Mouse (Mus musculus) lung, embryonic 14.5 days (tissue): ENCODE results near the gene Tbc1d10c. TPM values are rescaled to one million over a fixed set of nuclear protein-coding genes. Genes with fewer than 3 reads are reported as not detected.

Experiments used
- ATAC-seq: fragments of 200-750 bp; cut with Nextera tagmentation; 2 replicates; pipeline ENCODE4 v1.8.0; 2017; ENCODE audit warnings: mild to moderate bottlenecking, moderate TSS enrichment, moderate library complexity; ENCODE audit not compliant: insufficient read depth
- DNase-seq: peaks from one replicate; pipeline ENCODE4 v3.0.0-alpha.2; 2015
- H3K27ac ChIP-seq: fragments of 300-500 bp; sonication (generic); 2 replicates; pipeline ENCODE4 v1.5.1; 2014; ENCODE audit warnings: low read depth, mild to moderate bottlenecking, moderate library complexity
- H3K27me3 ChIP-seq: fragments of 300-500 bp; sonication (generic); 2 replicates; pipeline ENCODE4 v1.6.1; 2014; ENCODE audit warnings: low read length, control low read depth; ENCODE audit not compliant: insufficient read depth
- H3K36me3 ChIP-seq: fragments of 300-500 bp; sonication (generic); 2 replicates; pipeline ENCODE4 v1.6.1; 2014; ENCODE audit warnings: control low read depth; ENCODE audit not compliant: insufficient read depth
- H3K4me1 ChIP-seq: fragments of 300-500 bp; sonication (generic); 2 replicates; pipeline ENCODE4 v1.6.1; 2014; ENCODE audit warnings: antibody characterized with exemption, control low read depth; ENCODE audit not compliant: insufficient read depth
- H3K4me2 ChIP-seq: fragments of 300-500 bp; sonication (generic); 2 replicates; pipeline ENCODE4 v1.6.1; 2014; ENCODE audit warnings: mild to moderate bottlenecking
- H3K4me3 ChIP-seq: fragments of 300-500 bp; sonication (generic); 2 replicates; pipeline ENCODE4 v1.5.1; 2014; ENCODE audit warnings: low read depth, low read length
- H3K9ac ChIP-seq: fragments of 300-500 bp; sonication (generic); 2 replicates; pipeline ENCODE4 v1.6.1; 2014
- H3K9me3 ChIP-seq: fragments of 300-500 bp; sonication (generic); 2 replicates; pipeline ENCODE4 v1.6.1; 2016; ENCODE audit warnings: low read depth, low read length, control low read depth
- CTCF ChIP-seq: IDR thresholded peaks from 2 replicates; pipeline ENCODE4 v1.5.1; 2016; ENCODE audit warnings: antibody characterized with exemption, low read depth
- WGBS: fragments of 180-500 bp; shearing (Covaris S2); extraction: QIAGEN DNeasy Blood & Tissue Kit; methylation state at CpG from one replicate; pipeline ENCODE4 v1.1.7; 2014; 5-methylcytosine and 5-hydroxymethylcytosine counted together
- polyA plus RNA-seq: library from polyadenylated mRNA; unstranded; fragments of >200 nt; fragmentation: Nextera tagmentation; extraction: Ambion mirVana; gene quantifications from 2 replicates; pipeline ENCODE4 v1.2.1, GENCODE M21; 2014

Gene Tbc1d10c
- polyA plus RNA-seq, 1 experiment from 2014 or later: 2.4 TPM

- Histone ChIP-seq H3K9ac (peak overlapping the region; percentile 95), H3K27me3 (no peaks in the 10 kb centered on the region), H3K36me3 (peaks cover 45% of the 10 kb centered on the region), H3K9me3 (no peaks in the 10 kb centered on the region), H3K4me3 (peak overlapping the region; percentile 96), H3K4me1 (peaks cover 11% of the 10 kb centered on the region), H3K27ac (peak overlapping the region; percentile 90), H3K4me2 (peak overlapping the region; percentile 98)
- peak; percentile 45 for DNase-seq
- no peak for TF ChIP-seq CTCF
- WGBS: 1% methylated on average over 51 of the region's 52 CpGs
- peak; percentile 62 for ATAC-seq
These were observed 1.3 kb upstream of the Tbc1d10c start for GRCm38 (mm10) chr19:4192251-4192985.

GRCm38 (mm10) chr19:4191528-4192250 is 605 bp upstream of the Tbc1d10c start, which contains the start of gene Ppp1ca:
Gene Ppp1ca (plus strand): TSS chr19:4192065.
- TF ChIP-seq CTCF: peak; percentile 74
- H3K36me3 ChIP-seq: peaks cover 37% of the 10 kb centered on the region

GRCm38 (mm10) chr19:4189051-4189620 is 1.9 kb downstream of the Tbc1d10c start:
- WGBS: 83% methylated on average over 12 of the region's 12 CpGs

More at GRCm38 (mm10) chr19:4191528-4192250, 605 bp upstream of the Tbc1d10c start, which contains the start of gene Ppp1ca:
- ATAC-seq: peak; percentile 93
- H3K9ac ChIP-seq: peak within 1 kb of the TSS; percentile 95
- peak within 1 kb of the TSS; percentile 98 for H3K4me2 ChIP-seq
- peak within 1 kb of the TSS; percentile 90 for H3K27ac ChIP-seq
- no peaks in the 10 kb centered on the region for H3K9me3 ChIP-seq
- H3K4me3 ChIP-seq: peak within 1 kb of the TSS; percentile 96
- DNase-seq: peak; percentile 97
- 4% methylated on average over 44 of the region's 47 CpGs for WGBS
- peaks cover 11% of the 10 kb centered on the region for H3K4me1 ChIP-seq
- no peaks in the 10 kb centered on the region for H3K27me3 ChIP-seq

GRCm38 (mm10) chr19:4187303-4187702 is 3.8 kb downstream of the Tbc1d10c start:
- TF ChIP-seq CTCF: no peak
- H3K9me3 ChIP-seq: no peaks in the 10 kb centered on the region
- H3K27me3 ChIP-seq: no peaks in the 10 kb centered on the region
- no peak overlapping the region for H3K4me2 ChIP-seq
- H3K27ac ChIP-seq: no peak overlapping the region
- H3K4me1 ChIP-seq: peaks cover 5% of the 10 kb centered on the region; the same call in 1 of the 2 replicates
- no peak overlapping the region for H3K9ac ChIP-seq
- 63% methylated on average over 3 of the region's 3 CpGs for WGBS
- DNase-seq (no peak), ATAC-seq (no peak)
- H3K36me3 ChIP-seq: no peaks in the 10 kb centered on the region
- no peak overlapping the region for H3K4me3 ChIP-seq

More at GRCm38 (mm10) chr19:4189051-4189620, 1.9 kb downstream of the Tbc1d10c start:
- H3K4me1 ChIP-seq: peaks cover 11% of the 10 kb centered on the region
- ATAC-seq: no peak
- H3K4me2 ChIP-seq: no peak overlapping the region
- no peaks in the 10 kb centered on the region for H3K27me3 ChIP-seq
- H3K4me3 ChIP-seq: no peak overlapping the region
- TF ChIP-seq CTCF: no peak
- no peak overlapping the region for H3K9ac ChIP-seq
- H3K36me3 ChIP-seq: peaks cover 12% of the 10 kb centered on the region
- no peak for DNase-seq
- H3K27ac ChIP-seq: no peak overlapping the region
- H3K9me3 ChIP-seq: no peaks in the 10 kb centered on the region

- no peak for TF ChIP-seq CTCF
- H3K27ac ChIP-seq: peak overlapping the region; percentile 20; the same call in 1 of the 2 replicates
- WGBS: 44% methylated on average over 15 of the region's 15 CpGs
- no peak overlapping the region for H3K4me3 ChIP-seq
- peak overlapping the region; percentile 4; the same call in 1 of the 2 replicates for H3K9ac ChIP-seq
- no peaks in the 10 kb centered on the region for H3K36me3 ChIP-seq
- H3K9me3 ChIP-seq: no peaks in the 10 kb centered on the region
- DNase-seq (peak; percentile 32), ATAC-seq (peak; percentile 26; the same call in 1 of the 2 replicates)
- no peaks in the 10 kb centered on the region for H3K27me3 ChIP-seq
- H3K4me2 ChIP-seq: no peak overlapping the region
- no peaks in the 10 kb centered on the region for H3K4me1 ChIP-seq
These were observed 5.8 kb downstream of the Tbc1d10c start for GRCm38 (mm10) chr19:4184976-4185975.

- Histone ChIP-seq H3K9ac (no peak overlapping the region), H3K4me1 (no peaks in the 10 kb centered on the region), H3K4me2 (no peak overlapping the region), H3K9me3 (no peaks in the 10 kb centered on the region), H3K27ac (no peak overlapping the region), H3K36me3 (no peaks in the 10 kb centered on the region), H3K27me3 (no peaks in the 10 kb centered on the region), H3K4me3 (no peak overlapping the region)
- ATAC-seq (no peak), DNase-seq (no peak)
- WGBS: 83% methylated on average over 2 of the region's 2 CpGs
- TF ChIP-seq CTCF: no peak
These were observed 7.4 kb downstream of the Tbc1d10c start for GRCm38 (mm10) chr19:4183689-4184088.
